Mouse (Mus musculus): ENCODE measurements at regions not wholly inside any gene's neighbourhood (a gene's known extent, or its start where the extent isn't known, plus 50 kb on each side); places are given as distances from the start of the nearest gene placed in this dataset.

DNA sequence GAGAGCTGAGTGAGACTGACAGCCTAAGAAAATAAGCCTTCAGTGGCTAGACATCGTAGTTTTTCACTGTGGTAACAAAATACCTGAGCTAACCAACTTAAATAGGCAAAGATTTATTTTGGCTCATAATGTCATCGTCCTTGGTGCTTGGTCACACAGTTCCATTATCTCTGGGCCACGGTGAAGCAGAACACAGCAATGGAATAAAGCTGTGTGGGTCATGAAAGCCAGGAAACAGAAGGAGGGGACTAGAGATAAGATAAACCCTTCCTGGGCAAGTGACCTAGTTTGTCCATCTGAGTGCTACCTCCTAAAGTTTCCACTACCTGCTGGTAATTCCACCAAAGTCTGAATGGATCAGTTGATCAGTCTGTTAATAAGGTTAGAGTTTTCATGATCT lies 134.8 kb upstream of the Gm5129 start:
- no peak for ATAC-seq (replicated peaks in 1 of 2; ENCODE audit: insufficient read depth in 1 of 2, low FRiP score in 2 of 2, low TSS enrichment in 1 of 2, low read depth in 1 of 2, poor library complexity in 2 of 2, severe bottlenecking in 2 of 2)

GRCm38 (mm10) chr5:29875451-29875850 lies 137.5 kb upstream of the Il6 start:
- no peak for ATAC-seq (replicated peaks in 1 of 2; ENCODE audit: insufficient read depth in 1 of 2, low FRiP score in 2 of 2, low TSS enrichment in 1 of 2, low read depth in 1 of 2, poor library complexity in 2 of 2, severe bottlenecking in 2 of 2)

- no peak for ATAC-seq (replicated peaks in 1 of 2; ENCODE audit: insufficient read depth in 1 of 2, low FRiP score in 2 of 2, low TSS enrichment in 1 of 2, low read depth in 1 of 2, poor library complexity in 2 of 2, severe bottlenecking in 2 of 2)
These were observed 125.6 kb upstream of the Il6 start for GRCm38 (mm10) chr5:29887267-29887841.

- peak; percentile 22 to 52; a peak in 3 of 4 replicates for ATAC-seq (replicated peaks in 1 of 2; ENCODE audit: insufficient read depth in 1 of 2, low FRiP score in 2 of 2, low TSS enrichment in 1 of 2, low read depth in 1 of 2, poor library complexity in 2 of 2, severe bottlenecking in 2 of 2)
These were observed 120.6 kb upstream of the Il6 start for GRCm38 (mm10) chr5:29892344-29892743.

GRCm38 (mm10) chr5:29892861-29893260 lies 120.1 kb upstream of the Il6 start:
- ATAC-seq (replicated peaks in 1 of 2; ENCODE audit: insufficient read depth in 1 of 2, low FRiP score in 2 of 2, low TSS enrichment in 1 of 2, low read depth in 1 of 2, poor library complexity in 2 of 2, severe bottlenecking in 2 of 2): no peak

DNA sequence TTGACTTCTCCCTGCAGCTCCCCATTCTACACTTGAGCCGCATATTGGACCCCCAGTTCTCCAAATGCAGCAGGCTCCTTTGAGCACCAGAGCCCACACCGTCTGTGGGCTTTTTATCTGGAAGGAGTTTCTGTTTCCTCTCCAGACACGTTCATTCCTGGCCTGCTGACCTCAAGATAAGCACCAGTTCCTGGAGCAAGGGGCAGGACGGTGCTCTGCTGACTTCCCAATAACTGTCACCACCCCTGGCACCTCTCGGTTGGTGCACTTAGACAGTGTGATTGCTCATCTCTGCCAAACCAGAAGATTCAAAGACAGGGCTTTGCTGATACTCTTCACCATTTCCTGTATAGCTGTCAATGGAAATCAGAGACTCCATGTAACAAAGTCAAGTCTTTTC lies 119.1 kb upstream of the Il6 start:
- peak; percentile 85 to 90 for ATAC-seq (replicated peaks in 1 of 2; ENCODE audit: insufficient read depth in 1 of 2, low FRiP score in 2 of 2, low TSS enrichment in 1 of 2, low read depth in 1 of 2, poor library complexity in 2 of 2, severe bottlenecking in 2 of 2)

DNA sequence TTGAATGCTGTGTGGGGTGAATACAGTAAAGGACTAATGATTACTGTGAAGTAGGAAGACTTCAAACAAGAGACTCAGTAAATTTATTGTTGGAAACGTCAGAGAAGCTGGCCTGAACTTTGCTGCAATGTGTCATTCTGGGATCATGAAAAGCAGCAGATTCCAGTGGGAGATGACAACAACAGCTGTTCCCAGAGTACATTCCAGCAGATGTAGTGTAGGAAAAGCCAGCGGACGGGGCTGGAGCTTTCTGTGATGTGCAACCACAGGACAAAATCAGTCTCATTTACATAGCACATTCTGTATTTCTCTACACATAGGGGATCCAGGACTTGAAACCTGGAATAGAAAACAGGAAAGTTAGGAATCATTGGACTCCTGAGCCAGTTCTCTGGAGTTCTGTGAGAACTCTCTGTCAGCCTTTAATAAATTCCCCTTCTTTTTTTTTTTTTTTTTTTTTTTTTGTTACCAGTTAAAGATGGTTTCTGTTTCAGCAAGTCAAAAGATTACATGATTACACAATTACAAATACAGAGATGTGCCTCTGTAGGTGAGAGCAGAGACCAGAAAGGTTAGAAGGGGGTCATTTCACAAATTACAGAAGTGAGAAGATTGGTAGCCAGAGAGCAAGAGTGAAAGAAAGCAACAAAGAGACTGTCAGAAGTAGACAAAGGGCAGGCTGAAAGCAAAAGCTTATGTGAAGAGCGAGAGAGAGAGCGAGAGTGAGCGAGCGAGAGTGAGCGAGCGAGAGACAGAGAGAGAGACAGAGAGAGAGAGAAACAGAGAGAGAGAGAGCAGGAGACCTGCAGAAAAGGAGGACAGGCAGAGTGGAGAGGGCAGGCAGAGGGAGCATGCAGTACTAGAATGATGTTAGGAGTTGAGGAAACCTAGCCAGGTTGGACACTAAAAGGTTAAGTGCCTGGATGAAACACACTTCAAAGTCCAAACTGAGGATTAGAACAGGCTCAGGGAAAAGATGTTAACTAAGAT lies 118.0 kb upstream of the Il6 start:
- ATAC-seq (replicated peaks in 1 of 2; ENCODE audit: insufficient read depth in 1 of 2, low FRiP score in 2 of 2, low TSS enrichment in 1 of 2, low read depth in 1 of 2, poor library complexity in 2 of 2, severe bottlenecking in 2 of 2): no peak

GRCm38 (mm10) chr5:29897617-29898016 lies 115.3 kb upstream of the Il6 start:
- ATAC-seq (replicated peaks in 1 of 2; ENCODE audit: insufficient read depth in 1 of 2, low FRiP score in 2 of 2, low TSS enrichment in 1 of 2, low read depth in 1 of 2, poor library complexity in 2 of 2, severe bottlenecking in 2 of 2): no peak

DNA sequence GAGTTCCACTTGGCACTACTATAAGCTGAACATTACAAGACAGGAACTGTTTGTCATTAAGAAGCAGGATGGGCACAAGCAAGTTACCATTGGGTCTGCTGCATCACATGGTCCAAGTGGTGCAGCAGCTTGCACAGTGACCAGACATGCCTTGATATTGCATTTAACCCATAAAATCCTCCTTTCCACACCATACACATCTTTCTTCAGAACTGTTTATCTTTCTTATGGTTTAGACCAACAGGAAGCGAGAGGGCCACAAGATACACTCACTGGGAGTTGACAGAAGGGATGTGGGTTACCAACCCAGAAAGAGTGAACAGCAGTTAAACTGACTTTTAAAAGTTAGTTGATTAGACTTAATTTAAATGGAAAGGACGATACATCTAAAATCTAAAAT lies 111.2 kb upstream of the Il6 start:
- ATAC-seq (replicated peaks in 1 of 2; ENCODE audit: insufficient read depth in 1 of 2, low FRiP score in 2 of 2, low TSS enrichment in 1 of 2, low read depth in 1 of 2, poor library complexity in 2 of 2, severe bottlenecking in 2 of 2): peak; percentile 59 to 81

DNA sequence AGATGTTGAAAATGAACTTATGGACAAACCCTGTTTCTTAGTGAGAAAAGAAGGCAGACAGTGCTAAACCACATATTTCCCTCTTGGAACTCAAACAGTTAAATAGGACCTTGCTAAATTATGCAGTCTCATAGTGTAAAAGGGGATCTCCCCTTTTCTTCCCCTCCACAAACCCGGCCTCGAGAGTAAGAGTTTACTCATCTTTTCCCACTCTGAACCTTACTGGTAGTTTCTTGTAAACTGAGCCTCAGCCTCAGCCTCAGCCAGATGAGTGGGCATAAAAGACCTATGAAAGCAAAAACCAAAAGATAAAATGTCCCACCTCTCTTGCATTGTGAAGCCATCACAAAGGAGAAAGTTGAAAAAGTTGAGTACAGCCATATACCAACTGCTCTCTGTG lies 92.6 kb upstream of the Il6 start:
- no peak for ATAC-seq (replicated peaks in 1 of 2; ENCODE audit: insufficient read depth in 1 of 2, low FRiP score in 2 of 2, low TSS enrichment in 1 of 2, low read depth in 1 of 2, poor library complexity in 2 of 2, severe bottlenecking in 2 of 2)

DNA sequence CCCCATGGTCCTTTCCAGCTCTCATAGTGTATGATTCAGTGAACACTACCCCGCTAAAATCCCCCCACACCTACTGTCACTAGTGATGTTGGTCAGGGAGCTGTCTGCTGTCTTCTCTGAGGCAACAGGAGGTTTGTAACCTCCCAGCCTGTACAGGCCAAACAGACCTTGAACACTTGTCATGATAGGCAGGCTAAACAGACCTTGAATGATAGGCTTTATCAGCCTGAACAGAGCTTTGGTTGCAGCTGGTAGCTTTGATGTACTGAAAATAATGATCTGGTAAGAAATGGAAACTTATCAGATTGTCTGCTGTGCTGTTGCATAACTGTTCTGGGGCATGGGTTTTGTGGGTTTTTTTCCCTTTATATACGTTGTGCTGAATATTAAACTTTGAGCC lies 87.4 kb upstream of the Il6 start:
- no peak for ATAC-seq (replicated peaks in 1 of 2; ENCODE audit: insufficient read depth in 1 of 2, low FRiP score in 2 of 2, low TSS enrichment in 1 of 2, low read depth in 1 of 2, poor library complexity in 2 of 2, severe bottlenecking in 2 of 2)

DNA sequence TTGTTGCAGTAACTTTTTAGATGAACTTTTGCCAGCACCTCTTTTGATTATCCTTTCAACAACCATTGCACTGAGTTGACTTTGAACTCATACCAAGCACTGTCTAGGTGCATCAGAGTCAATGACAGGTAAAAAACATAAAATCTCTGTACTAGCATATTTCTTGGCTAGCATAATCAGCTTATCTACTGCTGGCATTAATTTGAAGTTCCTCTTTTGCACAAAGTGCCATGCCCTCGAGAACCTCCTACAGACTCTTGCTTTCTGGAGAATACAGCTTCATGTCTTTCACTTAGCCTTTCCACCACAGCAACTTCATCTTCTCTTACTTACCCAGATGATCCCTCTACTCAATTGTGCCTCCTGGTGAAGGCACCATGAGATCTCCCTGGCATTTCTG lies 85.3 kb upstream of the Il6 start:
- ATAC-seq (replicated peaks in 1 of 2; ENCODE audit: insufficient read depth in 1 of 2, low FRiP score in 2 of 2, low TSS enrichment in 1 of 2, low read depth in 1 of 2, poor library complexity in 2 of 2, severe bottlenecking in 2 of 2): 0 out of 4 replicates have a peak, but pooled peaks of 1 of the 2 experiments have one; percentile 49

- ATAC-seq (replicated peaks in 1 of 2; ENCODE audit: insufficient read depth in 1 of 2, low FRiP score in 2 of 2, low TSS enrichment in 1 of 2, low read depth in 1 of 2, poor library complexity in 2 of 2, severe bottlenecking in 2 of 2): no peak
These were observed 83.5 kb upstream of the Il6 start for GRCm38 (mm10) chr5:29929381-29929780.

GRCm38 (mm10) chr5:29947225-29947624 lies 65.7 kb upstream of the Il6 start:
- ATAC-seq (replicated peaks in 1 of 2; ENCODE audit: insufficient read depth in 1 of 2, low FRiP score in 2 of 2, low TSS enrichment in 1 of 2, low read depth in 1 of 2, poor library complexity in 2 of 2, severe bottlenecking in 2 of 2): no peak

- peak; percentile 48 to 53; a peak in 3 of 4 replicates for ATAC-seq (replicated peaks in 1 of 2; ENCODE audit: insufficient read depth in 1 of 2, low FRiP score in 2 of 2, low TSS enrichment in 1 of 2, low read depth in 1 of 2, poor library complexity in 2 of 2, severe bottlenecking in 2 of 2)
These were observed 64.8 kb upstream of the Il6 start for GRCm38 (mm10) chr5:29948161-29948560.

DNA sequence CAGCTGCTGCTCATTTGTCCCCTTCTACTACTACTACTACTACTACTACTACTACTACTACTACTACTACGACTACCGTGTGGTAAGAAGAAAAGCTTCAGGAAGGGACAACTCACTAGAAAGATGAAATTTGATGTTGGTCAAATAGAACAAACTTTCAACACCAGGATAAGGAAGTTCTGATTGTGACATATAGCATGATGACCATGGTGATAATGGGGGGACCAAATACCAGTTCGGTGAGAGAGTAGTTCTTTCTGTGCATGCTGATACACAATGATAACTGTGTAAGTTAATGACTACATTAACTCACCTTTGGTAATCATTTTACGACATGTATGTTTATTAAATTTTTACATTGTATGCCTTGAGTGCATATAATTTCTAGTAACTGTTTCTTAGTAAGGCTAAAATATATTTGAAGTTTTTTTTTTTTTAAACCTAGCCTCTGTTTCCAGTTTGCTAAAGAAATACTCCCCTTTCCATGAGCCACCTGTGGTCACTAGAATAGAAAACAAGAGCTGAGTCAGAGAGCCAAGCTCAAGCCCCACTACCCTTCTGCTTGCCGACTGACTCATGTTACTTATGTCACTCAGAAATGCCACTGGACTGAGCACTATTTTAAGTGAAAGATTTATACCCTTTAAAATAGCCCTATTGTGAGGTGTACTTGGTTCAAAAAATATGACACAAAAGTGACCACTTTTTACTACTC lies 62.3 kb upstream of the Il6 start:
- no peak for ATAC-seq (replicated peaks in 1 of 2; ENCODE audit: insufficient read depth in 1 of 2, low FRiP score in 2 of 2, low TSS enrichment in 1 of 2, low read depth in 1 of 2, poor library complexity in 2 of 2, severe bottlenecking in 2 of 2)

DNA sequence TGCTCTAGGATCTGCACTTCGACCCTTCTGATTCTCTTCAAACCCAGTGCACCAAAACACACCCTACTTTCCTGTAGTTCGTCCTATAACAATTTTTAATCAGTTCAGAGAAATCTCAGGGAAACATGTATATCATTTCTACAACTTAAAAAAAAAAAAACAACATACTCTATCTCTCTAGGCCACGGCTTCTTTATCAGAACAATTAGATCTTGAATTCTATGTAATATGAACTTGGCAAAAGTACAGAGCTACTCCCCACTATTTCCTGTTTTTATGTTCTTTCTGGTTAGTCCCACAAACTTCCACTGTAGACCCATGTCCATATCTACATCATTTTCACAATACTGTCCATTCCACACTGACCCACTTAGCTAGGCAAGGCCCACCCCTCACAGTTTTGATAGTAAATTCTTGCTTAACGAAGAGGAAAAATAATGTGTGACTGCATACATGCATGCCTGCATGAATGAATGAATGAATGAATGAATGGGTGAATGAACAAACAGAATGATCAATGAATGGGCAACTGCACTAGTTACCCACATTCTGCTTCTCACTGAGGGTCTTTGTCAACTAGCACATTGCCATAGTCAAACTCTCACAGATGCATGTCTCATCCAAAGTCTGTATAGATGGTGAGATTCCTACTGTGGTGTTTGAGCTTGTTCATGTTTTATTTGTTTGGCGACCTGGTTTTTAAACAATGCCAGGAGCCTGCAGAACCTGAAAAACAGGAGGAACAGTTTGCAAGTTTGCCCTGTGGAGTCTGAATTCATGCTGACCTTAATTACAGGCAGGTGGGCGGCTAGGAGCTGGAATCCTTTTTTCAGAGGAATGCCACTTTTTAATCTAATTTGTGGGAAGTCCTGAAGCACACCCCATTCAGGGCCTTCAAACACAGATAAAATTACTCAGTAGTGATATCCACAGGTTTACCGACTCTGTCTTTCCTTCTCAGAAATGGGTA lies 61.2 kb upstream of the Il6 start:
- ATAC-seq (replicated peaks in 1 of 2; ENCODE audit: insufficient read depth in 1 of 2, low FRiP score in 2 of 2, low TSS enrichment in 1 of 2, low read depth in 1 of 2, poor library complexity in 2 of 2, severe bottlenecking in 2 of 2): no peak
